Mouse (Mus musculus) heart, adult 2 months (tissue): ENCODE measurements around the gene Abcc2.

Experiments used
- CTCF ChIP-seq: fragments of 200-600 bp; IDR thresholded peaks from 2 replicates; pipeline ENCODE4 v1.8.1; 2022; ENCODE audit warnings: antibody characterized with exemption, mild to moderate bottlenecking, moderate library complexity
- POLR2A ChIP-seq: fragments of 200-500 bp; IDR thresholded peaks from 2 replicates; pipeline ENCODE4 v1.6.1; 2011; ENCODE audit warnings: mild to moderate bottlenecking, low read depth, low read length, control low read depth; ENCODE audit not compliant: insufficient read depth

GRCm38 (mm10) chr19:43747877-43748276 lies 34.1 kb upstream of the Abcc2 start:
- TF ChIP-seq POLR2A (no peak), CTCF (no peak)
